Mouse (Mus musculus): Measurements from ENCODE around the gene Glb1. TPM values are rescaled to one million over a fixed set of nuclear protein-coding genes. Genes with fewer than 3 reads are reported as not detected.
A peak's percentile ranks its signal among the peaks of the same experiment; 100 is the strongest.
"Not testable (repeated sequence)": the region's sequence is repeated elsewhere in the genome, so short reads cannot be mapped to it uniquely, and the experiment has no call there.

Gene Glb1
- total RNA-seq, 2 experiments from 2014 or later, result 22.9 to 29.5 TPM

DNA sequence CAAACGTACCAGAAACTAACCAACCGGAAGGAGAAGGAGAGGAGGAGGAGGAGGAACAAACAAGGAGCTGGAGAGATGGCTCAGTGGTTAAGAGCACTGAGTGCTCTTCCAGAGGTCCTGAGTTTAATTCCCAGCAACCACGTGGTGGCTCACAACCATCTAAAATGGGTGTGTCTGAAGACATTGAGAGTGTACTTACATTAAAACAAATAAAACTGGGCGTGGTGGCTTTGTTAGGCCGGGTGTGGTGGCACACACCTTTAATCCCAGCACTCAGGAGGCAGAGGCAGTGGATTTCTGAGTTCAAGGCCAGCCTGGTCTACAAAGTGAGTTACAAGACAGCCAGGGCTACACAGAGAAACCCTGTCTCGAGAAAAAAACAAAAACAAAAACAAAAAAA lies 6.7 kb upstream of the Glb1 start:
- not testable (repeated sequence) for DNase-seq (ENCODE audit: low spot score in 2 of 2)

DNA sequence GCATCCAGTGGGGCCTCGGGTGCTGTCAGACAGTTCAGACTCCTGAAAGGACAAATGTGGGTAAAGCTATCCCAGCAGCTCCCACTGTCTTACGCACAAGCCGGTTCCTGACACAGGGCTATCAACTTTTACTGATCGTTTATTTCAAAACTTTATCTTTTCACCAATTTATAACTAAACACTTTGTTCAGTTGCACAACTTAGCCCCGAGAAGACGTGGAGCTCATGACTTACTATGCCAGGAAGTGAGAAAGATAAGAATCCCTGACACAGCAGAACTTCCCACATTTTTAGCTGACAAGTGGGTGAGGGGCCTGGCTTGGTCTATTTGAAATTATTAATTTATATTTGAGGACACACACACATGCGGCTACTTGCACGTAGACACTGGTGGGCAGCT lies 6.2 kb upstream of the Glb1 start:
- DNase-seq (ENCODE audit: low spot score in 2 of 2), result no peak

DNA sequence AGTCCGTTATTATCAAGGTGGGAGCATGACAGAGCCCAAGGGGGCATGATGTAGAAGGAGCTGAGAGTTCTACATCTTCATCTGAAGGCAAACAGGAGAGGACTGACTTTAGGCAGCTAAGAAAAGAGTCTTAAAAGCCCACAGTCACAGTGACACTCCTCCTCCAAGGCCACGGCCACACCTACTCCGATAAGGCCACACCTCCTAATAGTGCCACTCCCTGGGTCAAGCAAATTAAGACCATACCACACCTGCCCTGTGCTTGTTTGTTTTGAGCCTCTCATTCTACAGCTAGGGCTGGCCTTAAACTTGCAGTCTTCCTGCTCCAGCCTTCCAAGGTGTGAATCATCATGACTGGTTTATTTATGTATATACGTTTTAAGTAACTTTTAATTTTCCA lies 5.6 kb upstream of the Glb1 start:
- no peak for DNase-seq (ENCODE audit: low spot score in 2 of 2)

DNA sequence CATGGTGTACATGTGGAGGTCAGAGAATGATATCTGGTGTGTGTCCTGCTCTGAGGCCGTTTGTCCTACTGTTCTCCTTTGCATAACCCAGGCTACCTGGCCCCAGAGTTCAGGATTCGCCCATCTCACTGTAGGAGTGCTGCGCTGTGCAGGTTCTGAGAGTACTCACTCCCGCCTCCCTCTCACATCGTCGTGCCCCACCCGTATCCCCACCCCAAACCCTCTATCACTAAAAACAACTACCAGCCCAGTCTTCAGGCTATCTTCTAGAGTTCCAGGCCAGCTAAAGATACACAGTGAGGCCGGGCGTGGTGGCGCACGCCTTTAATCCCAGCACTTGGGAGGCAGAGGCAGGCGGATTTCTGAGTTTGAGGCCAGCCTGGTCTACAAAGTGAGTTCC lies 1.2 kb upstream of the Glb1 start:
- no peak for DNase-seq (ENCODE audit: low spot score in 2 of 2)

DNA sequence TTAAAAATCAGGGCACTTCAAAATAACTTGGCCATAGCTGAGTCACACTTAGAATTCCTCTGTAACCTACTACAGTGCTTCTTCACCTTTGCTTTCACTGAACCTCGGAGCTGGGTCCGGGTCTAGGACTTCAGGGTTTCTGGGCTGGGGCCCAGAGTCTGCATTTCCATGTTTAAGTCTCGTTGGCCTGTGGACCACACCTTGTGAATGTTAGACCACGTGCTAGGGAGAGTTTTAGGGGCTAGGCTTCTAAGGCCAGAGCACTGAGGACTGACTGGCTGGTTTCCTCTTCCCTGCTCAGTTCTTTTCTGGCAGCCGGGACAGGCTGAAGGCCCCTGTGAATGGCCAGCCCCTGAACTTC lies 308 bp upstream of the Glb1 start:
- no peak for DNase-seq (ENCODE audit: low spot score in 2 of 2)

DNA sequence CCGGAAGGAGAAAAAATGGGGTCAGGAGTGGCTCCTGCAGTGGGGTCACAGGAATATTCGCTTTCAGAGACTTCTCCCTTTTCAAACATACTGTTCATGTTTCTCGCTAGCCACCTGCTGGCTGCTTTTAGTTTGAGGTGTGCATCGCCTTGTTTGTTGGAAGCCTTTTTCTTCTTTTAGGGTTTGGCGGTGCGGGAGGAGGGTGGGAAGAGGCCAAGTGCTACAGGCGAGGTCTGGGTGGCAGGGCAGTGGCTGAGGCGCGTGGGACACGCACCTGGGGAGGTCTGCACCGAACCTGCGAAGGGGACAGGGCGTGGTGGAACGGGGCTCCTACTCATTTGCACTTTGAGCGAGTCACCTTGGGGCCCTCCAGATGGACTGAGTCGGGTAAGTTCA lies 807 bp downstream of the Glb1 start:
- DNase-seq (ENCODE audit: low spot score in 2 of 2), result no peak

DNA sequence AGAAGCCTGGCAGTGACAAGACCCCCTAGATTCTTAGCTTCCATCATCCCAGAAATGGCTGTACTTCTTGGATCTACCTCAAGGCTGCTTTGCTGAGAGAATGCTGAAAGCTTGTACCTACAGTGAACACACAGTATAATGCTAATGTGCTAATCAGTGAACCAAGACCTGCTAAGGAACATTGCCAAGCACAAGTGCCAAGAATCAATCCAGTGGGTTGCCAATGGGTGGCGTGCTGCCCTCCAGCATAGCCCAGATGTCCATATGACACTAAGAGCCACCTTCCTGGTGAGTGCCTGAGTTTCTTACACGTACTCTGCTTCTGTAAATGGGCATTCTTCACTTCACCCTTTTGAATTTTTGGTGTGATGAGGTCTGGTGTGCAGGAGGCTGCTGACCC lies 6.8 kb downstream of the Glb1 start:
- DNase-seq (ENCODE audit: low spot score in 2 of 2), result no peak

DNA sequence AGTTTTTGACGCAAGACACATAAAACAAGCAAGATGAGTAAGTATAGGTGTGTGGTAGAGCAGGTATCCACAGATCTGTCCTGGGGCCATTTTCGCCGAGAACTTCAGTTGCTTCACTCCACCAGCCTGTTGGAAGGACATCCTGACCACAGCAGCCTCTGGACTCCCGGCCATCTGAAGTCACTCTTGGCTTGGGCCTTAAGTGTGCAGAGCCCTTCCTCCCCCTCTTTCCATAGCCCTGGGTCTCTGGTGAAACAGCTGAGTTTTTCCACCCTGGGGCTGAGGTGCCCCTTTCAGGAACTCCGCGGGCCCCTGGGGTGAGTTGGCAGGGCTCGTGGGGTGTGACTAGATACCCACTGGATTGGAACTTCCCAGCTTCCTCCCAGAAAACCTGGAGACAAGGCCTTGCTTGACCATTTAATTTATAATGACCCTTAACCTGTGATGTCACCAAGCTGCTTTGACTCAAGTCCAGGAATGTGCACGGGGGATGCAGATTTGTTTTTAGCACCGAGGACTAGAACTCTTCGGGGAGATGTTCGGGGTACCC lies 9.5 kb downstream of the Glb1 start:
- no peak for DNase-seq (ENCODE audit: low spot score in 2 of 2)

DNA sequence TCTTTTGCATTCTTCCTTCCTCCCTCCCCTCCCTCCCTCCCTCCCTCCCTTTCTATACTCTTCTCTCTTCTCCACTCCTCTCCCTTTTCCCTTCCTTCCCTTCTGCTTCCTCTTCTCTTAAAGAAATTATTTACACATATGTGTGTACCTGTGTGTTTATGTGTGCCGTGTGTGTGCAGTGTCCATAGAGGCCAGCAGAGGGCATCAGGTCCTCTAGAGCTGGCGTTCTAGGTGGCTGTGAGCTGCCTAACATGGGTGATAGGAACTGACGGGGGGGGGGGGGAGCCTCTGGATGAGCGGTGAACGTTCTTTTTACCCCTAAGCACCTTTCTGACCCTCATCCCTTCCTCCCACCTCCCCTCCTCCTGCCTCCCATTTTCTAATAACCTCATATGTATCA lies 10.4 kb downstream of the Glb1 start:
- no peak for DNase-seq (ENCODE audit: low spot score in 2 of 2)

DNA sequence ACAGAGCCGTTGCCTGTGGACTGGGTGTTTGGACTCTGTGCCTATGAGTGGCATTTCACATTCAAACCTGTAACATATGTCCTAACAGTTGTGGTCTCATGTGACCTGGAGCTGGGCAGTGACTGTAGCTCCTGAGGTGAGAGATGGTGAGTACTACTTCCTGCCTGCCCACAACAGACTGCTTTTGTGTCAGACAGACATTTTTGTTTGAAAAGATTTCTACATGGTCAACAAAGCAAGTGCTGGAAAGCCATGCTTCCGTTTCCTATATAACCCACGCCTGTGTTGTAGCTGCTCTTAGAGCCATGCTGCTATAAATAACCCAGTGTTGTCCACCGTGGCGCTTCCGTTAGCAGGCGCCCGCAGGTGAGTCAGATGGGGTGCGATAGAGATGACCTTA lies 11.5 kb downstream of the Glb1 start:
- DNase-seq (ENCODE audit: low spot score in 2 of 2), result no peak

DNA sequence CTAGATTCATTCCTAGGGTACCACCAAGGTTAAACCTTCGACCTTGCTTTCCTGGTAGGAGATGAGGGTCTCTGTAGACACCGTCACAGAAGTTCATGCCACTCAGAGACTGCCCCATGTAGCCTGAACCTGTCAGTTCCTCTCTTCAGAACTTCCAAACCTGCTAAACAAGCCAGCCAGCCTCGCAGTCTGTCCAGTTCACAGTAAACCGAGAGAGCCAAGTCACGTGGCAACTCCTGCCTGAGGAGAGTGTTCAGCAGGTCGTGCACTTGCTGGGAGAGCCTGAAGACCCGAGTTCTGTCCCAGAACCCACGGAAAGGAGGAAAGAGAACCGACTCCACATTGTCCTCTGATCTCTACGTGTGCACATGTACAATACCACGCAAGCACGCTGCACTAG lies 13.0 kb downstream of the Glb1 start:
- no peak for DNase-seq (ENCODE audit: low spot score in 2 of 2)

DNA sequence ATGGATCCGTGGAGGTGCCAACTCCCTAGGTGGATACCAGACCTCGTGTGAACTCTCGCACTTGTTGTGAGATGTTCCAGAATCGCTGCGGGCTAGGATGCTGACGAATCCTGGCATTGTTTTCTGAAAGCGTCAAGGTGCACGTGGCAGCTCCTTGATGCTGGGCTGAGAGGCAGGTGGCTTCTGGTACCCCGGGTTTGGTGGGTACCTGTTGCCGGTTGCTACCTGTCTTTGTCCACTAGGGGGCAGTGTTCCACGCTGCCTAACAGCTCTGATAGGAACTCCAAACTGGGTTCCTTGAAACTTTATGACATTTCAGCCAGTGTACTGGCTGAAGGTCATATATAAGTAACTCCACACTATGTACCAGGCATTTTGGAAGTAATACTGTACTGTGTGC lies 14.8 kb downstream of the Glb1 start:
- peak; percentile 31 to 39 for DNase-seq (ENCODE audit: low spot score in 2 of 2)

DNA sequence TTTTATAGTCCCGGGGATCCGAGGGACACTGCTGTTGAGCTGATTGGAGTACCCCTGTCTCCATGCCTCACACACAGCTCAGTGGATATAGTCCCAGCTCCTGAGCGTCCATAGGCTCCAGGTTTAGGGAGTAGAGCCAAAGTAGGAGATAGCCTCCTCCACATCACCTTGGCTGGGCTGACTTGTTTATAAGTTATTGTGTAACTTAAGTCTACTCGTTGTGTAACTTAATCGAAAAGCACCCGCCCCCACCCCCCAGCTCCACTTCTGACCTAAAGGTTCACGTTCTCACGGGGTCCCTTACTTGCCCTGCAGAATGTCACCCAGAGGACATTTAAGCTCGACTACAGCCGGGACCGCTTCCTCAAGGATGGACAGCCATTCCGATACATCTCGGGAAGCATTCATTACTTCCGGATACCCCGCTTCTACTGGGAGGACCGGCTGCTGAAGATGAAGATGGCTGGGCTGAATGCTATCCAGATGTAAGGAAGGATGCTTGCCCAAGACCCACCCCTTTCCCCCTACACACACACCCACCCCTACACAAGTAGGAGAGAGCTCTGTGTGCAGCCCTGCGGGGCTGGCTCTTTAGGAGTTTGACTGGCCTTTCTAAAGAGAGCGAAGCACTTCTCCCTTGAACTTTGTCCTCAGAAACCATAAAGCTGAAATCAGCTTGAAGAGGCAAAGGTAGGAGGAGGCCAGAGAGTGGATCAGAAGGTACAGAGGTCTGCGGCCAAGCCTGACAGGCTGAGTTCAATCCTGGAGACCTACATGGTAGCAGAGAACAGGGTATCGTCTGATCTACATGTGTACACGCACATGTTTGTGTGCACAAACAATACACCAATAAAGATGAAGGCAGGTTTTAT lies 16.0 kb downstream of the Glb1 start:
- DNase-seq (ENCODE audit: low spot score in 2 of 2), result no peak

DNA sequence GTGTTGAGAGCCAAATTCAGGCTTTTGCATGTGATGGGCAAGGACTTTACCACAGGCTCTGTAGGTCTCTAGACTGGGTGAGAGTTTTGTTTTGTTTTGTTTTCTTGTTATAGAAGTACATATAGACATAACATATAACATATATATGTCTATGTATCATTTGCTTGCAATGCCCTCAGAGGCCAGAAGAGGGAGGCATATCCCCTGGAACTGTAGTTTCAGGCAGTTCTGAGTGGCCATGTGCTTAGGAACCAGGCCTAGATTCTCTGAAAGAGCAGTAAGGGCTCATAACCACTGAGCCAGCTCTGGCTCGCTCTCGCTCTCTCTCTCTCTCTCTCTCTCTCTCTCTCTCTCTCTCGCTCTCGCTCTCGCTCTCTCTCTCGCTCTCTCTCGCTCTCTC lies 17.3 kb downstream of the Glb1 start:
- peak; percentile 19 to 47 for DNase-seq (ENCODE audit: low spot score in 2 of 2)

DNA sequence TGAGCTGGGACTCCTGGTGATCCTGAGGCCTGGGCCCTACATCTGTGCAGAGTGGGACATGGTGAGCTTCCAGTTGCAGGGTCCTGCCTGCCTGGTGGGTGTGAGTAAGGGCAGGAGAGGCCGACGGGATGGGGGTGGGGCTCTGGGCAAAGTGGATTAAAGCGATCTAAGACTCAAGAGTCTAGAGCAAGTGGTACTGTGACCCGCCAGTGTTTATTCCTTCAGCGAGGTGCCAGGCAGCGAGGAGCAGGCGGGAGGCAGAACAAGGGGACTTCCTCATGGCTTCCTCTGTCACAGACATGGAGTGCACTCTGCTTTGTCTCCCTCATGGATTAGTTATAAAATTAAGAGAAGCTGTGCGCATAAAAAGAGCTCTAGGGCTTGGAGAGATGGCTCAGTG lies 19.6 kb downstream of the Glb1 start:
- no peak for DNase-seq (ENCODE audit: low spot score in 2 of 2)

DNA sequence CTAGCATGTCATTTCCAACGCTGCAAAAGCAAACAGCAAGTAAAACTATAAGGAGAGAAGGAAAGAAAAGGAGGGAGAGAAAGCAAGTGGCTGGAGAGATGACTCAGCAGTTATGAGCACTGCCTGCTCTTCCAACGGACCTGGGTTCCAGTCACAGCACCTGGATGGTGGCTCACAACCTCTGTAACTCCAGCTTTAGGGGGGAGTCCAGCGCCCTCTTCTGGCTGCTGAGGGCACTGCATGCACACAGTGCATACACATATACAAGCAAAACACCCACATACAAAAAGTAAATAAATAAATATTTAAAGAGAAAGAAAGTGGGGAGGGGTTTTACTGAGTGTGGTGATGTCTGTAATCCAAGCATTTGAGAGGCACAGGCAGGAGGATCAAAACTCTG lies 20.2 kb downstream of the Glb1 start:
- DNase-seq (ENCODE audit: low spot score in 2 of 2), result no peak

DNA sequence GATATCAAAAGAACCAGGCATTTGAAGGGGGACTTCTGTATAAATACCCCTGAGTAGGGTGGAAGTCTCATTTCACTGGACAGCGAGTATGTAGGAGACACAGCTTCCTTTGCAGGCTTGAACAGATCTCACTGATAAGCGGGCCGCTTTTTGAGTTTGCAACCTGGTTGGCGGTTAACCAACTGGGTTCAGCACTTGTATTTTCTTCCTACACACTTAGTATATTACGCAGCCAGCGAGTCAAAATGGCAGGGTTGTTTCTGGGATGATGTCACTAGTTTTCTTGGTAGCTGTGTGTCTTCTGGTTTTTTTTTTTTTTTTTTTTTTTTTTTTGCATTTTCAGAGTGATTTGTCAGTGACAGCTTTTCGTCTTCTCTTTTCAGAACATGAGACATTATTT lies 20.9 kb downstream of the Glb1 start:
- DNase-seq (ENCODE audit: low spot score in 2 of 2), result no peak

DNA sequence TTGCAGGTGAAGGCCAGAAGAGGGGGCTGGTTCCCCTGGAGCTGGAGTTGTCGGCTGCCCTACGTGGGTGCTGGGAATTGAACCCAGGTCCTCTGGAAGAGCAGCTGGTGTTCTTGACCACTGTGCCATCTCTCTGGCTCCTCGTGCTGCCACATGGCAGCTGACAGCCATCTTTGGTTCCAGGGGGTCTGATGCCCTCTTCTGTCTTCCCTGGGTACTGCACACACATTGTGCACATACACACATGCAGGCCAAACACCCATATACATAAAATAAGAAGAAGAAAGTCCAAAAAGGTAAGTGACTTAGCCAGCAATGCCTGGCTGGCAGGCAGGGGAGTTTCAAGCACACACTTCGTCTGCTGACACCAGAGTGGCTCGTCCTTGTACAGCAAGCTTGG lies 24.7 kb downstream of the Glb1 start:
- DNase-seq (ENCODE audit: low spot score in 2 of 2), result no peak

DNA sequence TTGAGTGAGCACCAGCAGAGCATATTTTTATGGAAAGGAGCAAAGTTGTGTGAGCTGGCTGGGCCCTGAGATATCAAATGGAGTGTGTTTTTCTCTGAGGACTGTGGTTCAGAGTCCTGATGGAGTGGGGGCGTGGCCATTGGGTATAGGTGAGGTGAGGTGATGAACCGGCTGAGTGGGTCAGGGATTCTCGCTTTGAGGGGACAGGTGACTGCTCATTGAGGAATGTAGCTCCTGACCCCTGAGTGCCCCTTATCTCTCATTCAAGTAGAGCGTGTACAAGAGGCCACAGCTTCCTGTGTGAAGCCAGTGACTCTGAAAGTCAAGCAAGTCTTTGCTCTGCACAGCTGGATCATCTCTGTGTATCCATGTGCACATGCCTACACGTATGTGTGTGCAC lies 25.3 kb downstream of the Glb1 start:
- no peak for DNase-seq (ENCODE audit: low spot score in 2 of 2)

DNA sequence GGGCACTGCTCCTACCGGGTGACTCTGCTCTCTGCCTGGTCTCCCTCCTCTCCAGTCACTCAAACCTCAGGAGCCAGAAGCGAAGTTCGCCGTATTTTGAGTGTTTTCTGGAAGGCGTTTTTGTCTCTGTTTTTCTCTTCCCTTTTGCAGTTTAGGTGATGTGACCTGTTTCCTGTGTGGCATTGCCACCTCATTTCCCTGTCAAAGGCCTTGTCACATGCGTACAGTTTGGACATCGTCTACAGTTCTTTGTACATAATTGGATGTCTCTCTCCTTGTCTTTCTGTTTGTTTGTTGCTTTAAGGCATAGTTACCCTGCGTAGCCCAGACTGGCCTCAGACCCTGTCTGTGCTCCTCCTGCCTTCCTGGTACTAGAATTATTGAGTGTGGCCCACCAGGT lies 26.5 kb downstream of the Glb1 start:
- no peak for DNase-seq (ENCODE audit: low spot score in 2 of 2)

DNA sequence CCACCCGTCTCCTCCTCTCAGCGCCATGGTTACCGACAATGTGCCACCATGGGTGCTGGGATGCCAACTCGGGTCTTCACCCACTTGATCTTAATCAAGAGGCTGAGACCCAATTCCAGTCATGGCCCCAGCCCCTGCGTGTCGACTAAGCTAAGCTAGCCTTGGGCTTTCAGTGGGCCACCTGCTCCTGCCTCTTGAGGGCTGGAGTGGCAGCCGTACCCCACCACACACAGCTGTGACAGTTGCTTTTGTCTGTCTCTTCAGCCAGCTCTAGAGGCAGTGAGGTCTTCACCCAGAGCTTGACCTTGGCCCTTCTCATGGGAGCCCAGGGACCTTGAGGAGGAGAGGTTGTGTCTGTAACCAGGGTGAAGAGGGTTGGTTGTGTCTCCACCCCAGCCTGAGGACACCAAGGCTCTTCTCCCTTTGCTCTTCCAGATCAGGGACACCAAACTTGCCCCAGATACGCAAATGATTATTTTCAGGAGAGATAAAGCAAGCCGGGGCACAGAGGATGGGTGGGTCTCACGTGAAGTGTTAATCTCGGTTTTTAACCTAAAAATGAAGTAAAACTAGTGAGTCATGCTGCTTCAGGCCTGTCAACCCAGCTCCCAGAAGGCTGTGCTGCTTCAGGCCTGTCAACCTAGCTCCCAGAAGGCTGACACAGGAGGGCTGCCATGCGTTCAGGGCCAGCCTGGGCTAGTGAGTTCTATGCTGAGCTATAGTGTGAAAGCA lies 27.4 kb downstream of the Glb1 start:
- DNase-seq (ENCODE audit: low spot score in 2 of 2), result no peak

DNA sequence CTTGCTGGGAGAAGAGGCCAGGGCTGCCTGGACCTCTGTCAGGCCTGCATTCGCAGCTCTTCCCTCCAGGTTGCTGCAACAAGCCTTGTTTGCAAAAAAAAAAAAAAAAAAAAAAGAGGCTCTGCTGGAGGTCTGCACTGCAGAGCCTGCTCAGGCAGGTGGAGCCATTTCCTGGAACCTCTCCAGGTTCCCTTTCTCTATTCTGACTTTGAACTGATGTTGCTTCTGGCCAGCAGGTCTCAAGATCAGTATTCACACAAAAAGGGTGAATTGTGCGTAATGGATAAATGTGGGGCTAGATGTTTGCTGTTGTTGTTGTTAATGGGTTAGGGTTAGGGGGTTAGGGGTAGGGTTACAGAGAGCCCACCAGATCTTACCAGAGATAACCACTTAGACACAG lies 34.8 kb downstream of the Glb1 start:
- no peak for DNase-seq (ENCODE audit: low spot score in 2 of 2)

DNA sequence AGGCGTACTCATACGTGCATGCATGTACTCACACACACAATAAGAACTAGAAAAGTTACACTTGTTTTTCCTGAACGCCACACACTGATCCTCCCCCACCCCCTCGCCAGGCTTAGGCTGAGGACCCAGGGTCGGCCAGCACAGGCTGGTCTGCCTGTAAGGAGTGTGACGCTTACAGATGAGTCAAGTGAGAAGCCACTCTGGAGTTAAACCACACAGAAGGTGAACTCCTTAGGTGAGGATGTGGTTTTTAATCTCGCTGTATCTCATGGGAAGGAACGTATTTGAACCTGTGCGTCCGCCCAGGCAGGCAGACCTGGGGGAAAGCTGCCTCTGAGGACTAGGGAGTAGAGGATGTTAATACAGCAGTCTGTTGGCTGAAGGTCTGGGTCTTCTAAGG lies 39.7 kb downstream of the Glb1 start:
- DNase-seq (ENCODE audit: low spot score in 2 of 2), result no peak
